Mouse (Mus musculus): ENCODE measurements around the gene Olfr1242.

Gene Olfr1242

GRCm38 (mm10) chr2:89498235-89498634 lies at the start of gene Olfr1242:
Olfr1242 (minus strand) TSS chr2:89498335.
- DNase-seq (ENCODE audit: low spot score in 2 of 2) = no peak

DNA sequence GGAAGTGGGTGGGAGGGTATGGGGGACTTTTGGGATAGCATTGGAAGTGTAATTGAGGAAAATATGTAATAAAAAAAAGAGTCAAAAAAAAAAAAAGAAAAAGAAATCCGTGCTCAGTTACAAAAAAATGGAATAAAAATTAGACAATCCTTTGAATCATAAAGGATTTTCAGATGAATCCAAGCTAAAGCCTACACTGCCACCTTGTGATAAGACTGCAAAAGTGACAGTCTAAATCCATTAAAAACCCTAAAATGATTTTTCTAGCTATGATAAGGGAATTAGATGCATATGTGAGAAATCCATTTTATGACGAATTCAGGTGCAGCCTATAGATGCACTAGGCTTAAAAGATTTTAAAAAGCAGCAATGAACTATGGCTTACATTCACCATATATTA lies 46.4 kb upstream of the Olfr1242 start:
- no peak for DNase-seq (ENCODE audit: low spot score in 2 of 2)

- DNase-seq (ENCODE audit: low spot score in 2 of 2) = peak in 1 of 2 experiments; percentile 37
These were observed 41.8 kb upstream of the Olfr1242 start for GRCm38 (mm10) chr2:89539923-89540322.

DNA sequence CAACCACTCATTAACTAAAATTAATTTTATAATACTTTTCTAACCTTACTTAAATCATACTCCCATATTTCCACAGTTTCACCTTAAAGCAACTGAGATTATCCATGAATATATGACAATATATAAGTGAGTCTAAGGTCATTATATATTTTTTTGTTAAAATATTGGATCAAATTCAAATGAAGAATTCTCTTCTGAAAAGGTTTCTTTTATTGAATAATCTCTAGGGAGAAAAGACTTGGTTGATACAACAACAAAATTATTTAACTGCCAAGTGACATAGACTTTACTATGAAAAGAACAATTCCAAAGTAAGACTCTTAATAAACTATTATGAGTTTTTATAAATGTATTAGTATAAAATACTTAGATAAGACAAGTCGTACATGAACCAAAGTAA lies 33.3 kb upstream of the Olfr1242 start, which contains the start of gene Olfr1243:
Olfr1243 (minus strand) TSS at position 101 of the 400 bp plus-strand sequence.
- no peak for DNase-seq (ENCODE audit: low spot score in 2 of 2)

GRCm38 (mm10) chr2:89487026-89487425 lies 11.1 kb downstream of the Olfr1242 start, which contains the start of gene Olfr1241:
Olfr1241 (minus strand) TSS chr2:89487126.
- DNase-seq (ENCODE audit: low spot score in 2 of 2) = no peak

- DNase-seq (ENCODE audit: low spot score in 2 of 2) = no peak
These were observed 55.2 kb downstream of the Olfr1242 start, which contains the start of gene Olfr1240 for GRCm38 (mm10) chr2:89442900-89443299. Olfr1240 (minus strand) TSS chr2:89443000.
